Mouse (Mus musculus) embryonic fibroblast, embryonic 13.5 days (primary cell): ENCODE results near the gene Hs1bp3.

ENCODE experiments used
- CTCF ChIP-seq: IDR thresholded peaks from 2 replicates; pipeline ENCODE4 v1.5.1; 2011; ENCODE audit warnings: mild to moderate bottlenecking, control low read depth, low read length, moderate library complexity, borderline replicate concordance; ENCODE audit not compliant: insufficient read depth
- POLR2A ChIP-seq: IDR thresholded peaks from 2 replicates; pipeline ENCODE4 v1.6.1; 2011; ENCODE audit warnings: low read depth, mild to moderate bottlenecking, control low read depth, low read length, moderate library complexity

- no peak for TF ChIP-seq CTCF
- TF ChIP-seq POLR2A, result no peak
These were observed 2.2 kb upstream of the Hs1bp3 start for GRCm38 (mm10) chr12:8310992-8311391.
